Mouse (Mus musculus): Measurements from ENCODE around the gene Ncdn. TPM values are rescaled to one million over a fixed set of nuclear protein-coding genes. Genes with fewer than 3 reads are reported as not detected.

Ncdn gene
- total and polyA plus RNA-seq, 3 experiments, result 27.3 to 36.2 TPM; not detected in 1

DNA sequence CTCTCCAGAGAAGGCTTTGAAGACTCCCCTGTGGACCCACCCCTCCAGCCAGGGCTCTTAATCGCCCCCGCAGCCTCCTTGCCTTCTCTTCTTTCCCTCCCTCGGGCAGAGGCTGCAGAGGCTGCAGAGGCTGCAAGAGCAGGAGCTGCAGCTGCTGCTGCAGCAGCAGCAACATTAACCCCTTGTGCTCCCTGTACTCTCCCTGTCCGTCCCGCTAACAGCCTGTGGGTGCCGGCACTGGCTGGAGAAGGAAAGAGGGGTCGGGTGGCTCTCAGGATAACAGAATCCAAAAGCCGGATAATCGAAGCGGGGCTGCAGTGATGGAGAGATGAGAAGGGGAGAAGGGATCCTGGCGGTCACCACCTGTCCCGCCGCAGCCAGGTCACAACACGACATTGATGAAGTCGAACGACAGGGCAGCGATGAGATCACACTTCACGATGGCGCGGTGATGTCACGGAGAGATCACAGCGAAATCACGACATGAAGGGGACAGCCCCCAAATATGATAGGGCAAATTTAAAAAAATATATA is 563 bp downstream of the Ncdn start:
- peak overlapping the region; percentile 79 for H3K9ac ChIP-seq (ENCODE audit: control insufficient read depth, low read depth, low read length, poor library complexity, severe bottlenecking)
- peak overlapping the region; percentile 25; the same call in 1 of the 2 replicates for H3K27ac ChIP-seq (ENCODE audit: control insufficient read depth, low read depth, low read length)
- peaks cover 14% of the 10 kb centered on the region for H3K79me2 ChIP-seq (ENCODE audit: control insufficient read depth, insufficient read depth, low read length, poor library complexity)
- H3K4me1 ChIP-seq (ENCODE audit: control insufficient read depth in 1 of 2, insufficient read depth in 2 of 2, low read length in 2 of 2), result peaks cover 0 to 6% of the 10 kb centered on the region in 2 experiments; a peak in 2 of 4 replicates
- no peaks in the 10 kb centered on the region for H3K9me3 ChIP-seq (replicated peaks; ENCODE audit: insufficient read depth, low read length)
- H3K36me3 ChIP-seq (ENCODE audit: control insufficient read depth in 1 of 2, insufficient read depth in 2 of 2, low read length in 2 of 2), result peaks cover 0 to 5% of the 10 kb centered on the region in 2 experiments; a peak in 2 of 4 replicates
- H3K4me3 ChIP-seq (ENCODE audit: control insufficient read depth in 1 of 2, insufficient read depth in 1 of 2, low read depth in 2 of 2, low read length in 2 of 2), result peak overlapping the region; percentile 87 to 93
- no peaks in the 10 kb centered on the region for H3K27me3 ChIP-seq (ENCODE audit: control insufficient read depth in 1 of 2, insufficient read depth in 2 of 2, low read length in 2 of 2)
- TF ChIP-seq CHD1 (IDR thresholded peaks at IDR 0.05; ENCODE audit: low read depth, low read length) (no peak), RCOR1 (IDR thresholded peaks at IDR 0.05; ENCODE audit: low read depth, low read length) (0 out of 2 replicates have a peak, but pooled peaks have one; percentile 26)
- DNase-seq (ENCODE audit: low read depth, low spot score), result no peak

GRCm38 (mm10) chr4:126752024-126752607 is 1.1 kb downstream of the Ncdn start:
- no peaks in the 10 kb centered on the region for H3K9me3 ChIP-seq (replicated peaks; ENCODE audit: insufficient read depth, low read length)
- H3K27me3 ChIP-seq (ENCODE audit: control insufficient read depth in 1 of 2, insufficient read depth in 2 of 2, low read length in 2 of 2), result no peaks in the 10 kb centered on the region
- H3K79me2 ChIP-seq (ENCODE audit: control insufficient read depth, insufficient read depth, low read length, poor library complexity), result peaks cover 14% of the 10 kb centered on the region
- no peak for TF ChIP-seq MAZ (IDR thresholded peaks at IDR 0.05; ENCODE audit: low read depth, low read length)
- no peak for TF ChIP-seq BHLHE40 (IDR thresholded peaks at IDR 0.05; ENCODE audit: borderline replicate concordance, low read depth, low read length)
- TF ChIP-seq CHD1 (IDR thresholded peaks at IDR 0.05; ENCODE audit: low read depth, low read length), result no peak
- TF ChIP-seq POLR2AphosphoS5 (IDR thresholded peaks at IDR 0.05; ENCODE audit: borderline replicate concordance, low read depth, low read length), result no peak
- TF ChIP-seq EP300 (IDR thresholded peaks at IDR 0.05; ENCODE audit: low read depth in 1 of 2, low read length in 2 of 2), result no peak
- TF ChIP-seq E2F4 (IDR thresholded peaks at IDR 0.05; ENCODE audit: borderline replicate concordance, low read depth, low read length), result no peak
- no peak for TF ChIP-seq SIN3A (IDR thresholded peaks at IDR 0.05; ENCODE audit: low read length)
- no peak for TF ChIP-seq HCFC1 (IDR thresholded peaks at IDR 0.05; ENCODE audit: low read depth, low read length)
- H3K4me1 ChIP-seq (ENCODE audit: control insufficient read depth in 1 of 2, insufficient read depth in 2 of 2, low read length in 2 of 2), result peaks cover 0 to 8% of the 10 kb centered on the region in 2 experiments; a peak in 2 of 4 replicates
- H3K36me3 ChIP-seq (ENCODE audit: control insufficient read depth in 1 of 2, insufficient read depth in 2 of 2, low read length in 2 of 2), result peaks cover 0 to 7% of the 10 kb centered on the region in 2 experiments; a peak in 2 of 4 replicates
- H3K27ac ChIP-seq (ENCODE audit: control insufficient read depth, low read depth, low read length), result no peak overlapping the region
- H3K4me3 ChIP-seq (ENCODE audit: control insufficient read depth in 1 of 2, insufficient read depth in 1 of 2, low read depth in 2 of 2, low read length in 2 of 2), result peak overlapping the region; percentile 87 to 93
- peak; percentile 42 for DNase-seq (ENCODE audit: low read depth, low spot score)
- H3K9ac ChIP-seq (ENCODE audit: control insufficient read depth, low read depth, low read length, poor library complexity, severe bottlenecking), result peak overlapping the region; percentile 79

DNA sequence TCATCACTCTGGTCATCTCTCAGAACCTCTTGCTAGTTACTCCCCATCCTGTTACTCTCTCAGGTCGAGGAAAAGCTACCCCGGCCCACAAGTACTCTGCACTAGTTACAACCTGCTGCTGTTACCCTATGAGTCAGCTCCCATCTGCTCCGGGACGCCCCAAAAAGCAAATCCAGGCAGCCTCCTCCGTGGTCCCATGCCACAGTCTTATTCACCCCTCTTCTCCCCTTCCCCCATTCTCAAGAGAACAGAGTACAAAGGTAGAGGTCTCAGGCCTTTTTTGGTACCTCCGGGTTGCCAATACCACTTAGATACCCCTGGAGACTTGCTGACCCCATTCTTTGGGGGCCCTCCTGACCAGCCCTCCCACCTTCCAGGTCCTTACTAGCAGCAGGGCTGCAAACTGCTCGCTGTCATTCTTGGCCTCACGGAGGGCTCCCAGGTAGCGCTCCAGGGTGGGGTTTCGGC is 1.6 kb downstream of the Ncdn start:
- Histone ChIP-seq H3K9me3 (replicated peaks; ENCODE audit: insufficient read depth, low read length) (no peaks in the 10 kb centered on the region), H3K4me1 (ENCODE audit: control insufficient read depth in 1 of 2, insufficient read depth in 2 of 2, low read length in 2 of 2) (peaks cover 0 to 9% of the 10 kb centered on the region in 2 experiments; a peak in 2 of 4 replicates), H3K4me3 (ENCODE audit: control insufficient read depth in 1 of 2, insufficient read depth in 1 of 2, low read depth in 2 of 2, low read length in 2 of 2) (no peak overlapping the region)

More for the DNA sequence above, 1.6 kb downstream of the Ncdn start:
- Histone ChIP-seq H3K9ac (ENCODE audit: control insufficient read depth, low read depth, low read length, poor library complexity, severe bottlenecking) (no peak overlapping the region), H3K27ac (ENCODE audit: control insufficient read depth, low read depth, low read length) (no peak overlapping the region), H3K27me3 (ENCODE audit: control insufficient read depth in 1 of 2, insufficient read depth in 2 of 2, low read length in 2 of 2) (no peaks in the 10 kb centered on the region), H3K79me2 (ENCODE audit: control insufficient read depth, insufficient read depth, low read length, poor library complexity) (peaks cover 14% of the 10 kb centered on the region), H3K36me3 (ENCODE audit: control insufficient read depth in 1 of 2, insufficient read depth in 2 of 2, low read length in 2 of 2) (peaks cover 0 to 8% of the 10 kb centered on the region in 2 experiments; a peak in 2 of 4 replicates)
- TF ChIP-seq POLR2AphosphoS2 (IDR thresholded peaks at IDR 0.05; ENCODE audit: low read length) (no peak), ZC3H11A (IDR thresholded peaks at IDR 0.05; ENCODE audit: low read depth, low read length) (no peak), KAT2A (conservative IDR thresholded peaks at IDR 0.05; ENCODE audit: low read depth, low read length) (no peak), JUND (IDR thresholded peaks at IDR 0.05; ENCODE audit: low read depth, low read length) (no peak), POLR2AphosphoS5 (IDR thresholded peaks at IDR 0.05; ENCODE audit: borderline replicate concordance, low read depth, low read length) (no peak), MAFK (IDR thresholded peaks at IDR 0.05; ENCODE audit: borderline replicate concordance, low read depth, low read length) (no peak), CTCF (IDR thresholded peaks at IDR 0.05 in 2 of 3, conservative IDR thresholded peaks at IDR 0.05 in 1 of 3; ENCODE audit: control insufficient read depth in 1 of 3, insufficient read depth in 1 of 3, low read depth in 2 of 3, low read length in 3 of 3, poor library complexity in 1 of 3, severe bottlenecking in 1 of 3) (no peak), ZNF384 (IDR thresholded peaks at IDR 0.05; ENCODE audit: low read depth, low read length) (no peak), MXI1 (IDR thresholded peaks at IDR 0.05; ENCODE audit: low read depth, low read length) (no peak), ELF1 (IDR thresholded peaks at IDR 0.05; ENCODE audit: low read depth, low read length) (no peak), TCF12 (IDR thresholded peaks at IDR 0.05; ENCODE audit: low read depth, low read length) (no peak), POLR2A (IDR thresholded peaks at IDR 0.05; ENCODE audit: control insufficient read depth in 1 of 2, insufficient read depth in 1 of 2, low read depth in 1 of 2, low read length in 2 of 2, poor library complexity in 1 of 2) (no peak), SMC3 (IDR thresholded peaks at IDR 0.05; ENCODE audit: low read depth, low read length) (no peak)
- no peak for DNase-seq (ENCODE audit: low read depth, low spot score)

Data from MEL (cell line).